Mouse (Mus musculus): ENCODE results near the gene Pou2f3.

DNA sequence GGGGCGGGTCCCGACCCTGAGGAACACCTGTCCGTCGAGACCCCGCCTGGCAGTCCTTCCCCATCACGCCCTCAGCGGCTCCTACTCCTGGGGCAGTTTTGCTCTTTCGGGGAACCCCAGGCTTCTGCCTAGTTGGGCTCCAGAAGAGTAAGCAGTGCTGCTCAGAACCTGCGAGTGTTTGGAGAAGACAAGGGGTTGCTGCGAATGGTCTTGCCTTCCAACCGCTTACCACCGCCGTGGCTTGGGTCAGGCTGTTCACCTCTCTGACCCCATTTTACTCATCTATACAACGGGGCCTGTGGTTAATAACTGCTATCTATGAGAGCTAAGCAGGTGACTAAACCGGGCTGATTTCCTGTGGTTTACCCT is 4.2 kb downstream of the Pou2f3 start:
- TF ChIP-seq POLR2AphosphoS2 (IDR thresholded peaks at IDR 0.05; ENCODE audit: low read length) = no peak
- no peak for TF ChIP-seq HCFC1 (IDR thresholded peaks at IDR 0.05; ENCODE audit: low read depth, low read length)

Data from MEL (cell line).